Mouse (Mus musculus) G1E (cell line): ENCODE results near the gene Ankrd55.

Experiments used
- CTCF ChIP-seq: IDR thresholded peaks from 2 replicates; pipeline ENCODE4 v1.5.1; 2012; ENCODE audit warnings: low read depth, low read length, inconsistent platforms, mixed read lengths
- GATA1 ChIP-seq: IDR thresholded peaks from 2 replicates; pipeline ENCODE4 v1.6.1; 2012; ENCODE audit warnings: borderline replicate concordance, low read length, inconsistent platforms, mixed read lengths
- GATA2 ChIP-seq: IDR thresholded peaks from 2 replicates; pipeline ENCODE4 v1.6.1; 2012; ENCODE audit warnings: low read depth, low read length, inconsistent platforms, borderline replicate concordance
- TAL1 ChIP-seq: conservative IDR thresholded peaks from 2 replicates; pipeline ENCODE4 v1.6.1; 2012; ENCODE audit warnings: low read depth, low read length, inconsistent platforms, mixed read lengths

GRCm38 (mm10) chr13:112371729-112372128 lies 83.5 kb downstream of the Ankrd55 start:
- TF ChIP-seq CTCF, result no peak
- TF ChIP-seq TAL1, result no peak
- no peak for TF ChIP-seq GATA2
- no peak for TF ChIP-seq GATA1
